Mouse (Mus musculus): ENCODE measurements around the gene Crybb3. TPM values are rescaled to one million over a fixed set of nuclear protein-coding genes. Genes with fewer than 3 reads are reported as not detected.

The Crybb3 gene
- polyA plus RNA-seq (2015; fragmentation: Nextera tagmentation; extraction: Ambion mirVana), result 0.27 and 0.42 TPM in 2 replicates

GRCm38 (mm10) chr5:113081439-113081838 lies at the start of gene Crybb3:
TSS of gene Crybb3 (minus strand) at chr5:113081584.
- no peak for ATAC-seq
- no peak within 1 kb of the TSS for H3K9ac ChIP-seq (replicated peaks)
- H3K27ac ChIP-seq, result no peak within 1 kb of the TSS
- H3K4me1 ChIP-seq (replicated peaks), result peaks cover 7% of the 10 kb centered on the region; the same call in 1 of the 2 replicates
- no peaks in the 10 kb centered on the region for H3K9me3 ChIP-seq
- WGBS, result 90% methylated on average over 8 of the region's 8 CpGs
- H3K4me2 ChIP-seq (replicated peaks), result no peak within 1 kb of the TSS
- H3K27me3 ChIP-seq, result no peaks in the 10 kb centered on the region
- no peak within 1 kb of the TSS for H3K4me3 ChIP-seq (replicated peaks)
- no peaks in the 10 kb centered on the region for H3K36me3 ChIP-seq

GRCm38 (mm10) chr5:113128426-113128825 lies 47.0 kb upstream of the Crybb3 start:
- WGBS, result 79% methylated on average over 4 of the region's 4 CpGs
- no peak overlapping the region for H3K9ac ChIP-seq (replicated peaks)

GRCm38 (mm10) chr5:113126476-113126875 lies 45.1 kb upstream of the Crybb3 start:
- Histone ChIP-seq H3K36me3 (no peaks in the 10 kb centered on the region), H3K4me2 (replicated peaks) (no peak overlapping the region), H3K27ac (no peak overlapping the region), H3K27me3 (no peaks in the 10 kb centered on the region), H3K4me1 (replicated peaks) (peaks cover 12% of the 10 kb centered on the region), H3K9ac (replicated peaks) (no peak overlapping the region), H3K4me3 (replicated peaks) (no peak overlapping the region), H3K9me3 (no peaks in the 10 kb centered on the region; the same call in 1 of the 2 replicates)
- WGBS, result 96% methylated on average over 12 of the region's 12 CpGs
- ATAC-seq, result no peak

More at GRCm38 (mm10) chr5:113128426-113128825, 47.0 kb upstream of the Crybb3 start:
- no peak overlapping the region for H3K4me2 ChIP-seq (replicated peaks)
- peaks cover 16% of the 10 kb centered on the region for H3K4me1 ChIP-seq (replicated peaks)
- no peaks in the 10 kb centered on the region; the same call in 1 of the 2 replicates for H3K9me3 ChIP-seq
- no peaks in the 10 kb centered on the region for H3K27me3 ChIP-seq
- H3K36me3 ChIP-seq, result no peaks in the 10 kb centered on the region
- ATAC-seq, result no peak
- H3K4me3 ChIP-seq (replicated peaks), result no peak overlapping the region
- H3K27ac ChIP-seq, result no peak overlapping the region

GRCm38 (mm10) chr5:113123693-113124092 lies 42.3 kb upstream of the Crybb3 start:
- Histone ChIP-seq H3K27me3 (no peaks in the 10 kb centered on the region), H3K9ac (replicated peaks) (no peak overlapping the region), H3K4me2 (replicated peaks) (no peak overlapping the region), H3K9me3 (no peaks in the 10 kb centered on the region; the same call in 1 of the 2 replicates), H3K4me3 (replicated peaks) (no peak overlapping the region), H3K36me3 (no peaks in the 10 kb centered on the region), H3K4me1 (replicated peaks) (peaks cover 27% of the 10 kb centered on the region), H3K27ac (no peak overlapping the region)
- ATAC-seq, result no peak
- 75% methylated on average over 10 of the region's 10 CpGs for WGBS

- H3K9ac ChIP-seq (replicated peaks), result no peak overlapping the region; the same call in 1 of the 2 replicates
- WGBS, result 58% methylated on average over 12 of the region's 12 CpGs
- H3K4me3 ChIP-seq (replicated peaks), result no peak overlapping the region
- no peaks in the 10 kb centered on the region; the same call in 1 of the 2 replicates for H3K9me3 ChIP-seq
- no peak overlapping the region for H3K4me2 ChIP-seq (replicated peaks)
- no peak for ATAC-seq
- no peak overlapping the region for H3K27ac ChIP-seq
- no peaks in the 10 kb centered on the region for H3K27me3 ChIP-seq
- peaks cover 27% of the 10 kb centered on the region for H3K4me1 ChIP-seq (replicated peaks)
- H3K36me3 ChIP-seq, result no peaks in the 10 kb centered on the region
Measured at GRCm38 (mm10) chr5:113122326-113123054, 41.1 kb upstream of the Crybb3 start.

GRCm38 (mm10) chr5:113121591-113121875 lies 40.1 kb upstream of the Crybb3 start:
- Histone ChIP-seq H3K4me1 (replicated peaks) (peaks cover 31% of the 10 kb centered on the region), H3K4me2 (replicated peaks) (no peak overlapping the region), H3K9me3 (no peaks in the 10 kb centered on the region; the same call in 1 of the 2 replicates), H3K9ac (replicated peaks) (no peak overlapping the region), H3K27me3 (no peaks in the 10 kb centered on the region), H3K4me3 (replicated peaks) (no peak overlapping the region), H3K36me3 (no peaks in the 10 kb centered on the region), H3K27ac (no peak overlapping the region)
- no peak for ATAC-seq
- WGBS, result 81% methylated on average over 6 of the region's 6 CpGs

GRCm38 (mm10) chr5:113120741-113121590 lies 39.6 kb upstream of the Crybb3 start:
- Histone ChIP-seq H3K36me3 (no peaks in the 10 kb centered on the region), H3K4me2 (replicated peaks) (no peak overlapping the region), H3K27me3 (no peaks in the 10 kb centered on the region), H3K4me1 (replicated peaks) (peaks cover 31% of the 10 kb centered on the region), H3K4me3 (replicated peaks) (no peak overlapping the region), H3K27ac (no peak overlapping the region), H3K9me3 (no peaks in the 10 kb centered on the region; the same call in 1 of the 2 replicates), H3K9ac (replicated peaks) (no peak overlapping the region)
- ATAC-seq, result no peak
- 45% methylated on average over 15 of the region's 15 CpGs for WGBS

- Histone ChIP-seq H3K4me1 (replicated peaks) (peaks cover 31% of the 10 kb centered on the region), H3K27ac (peak overlapping the region; percentile 11; the same call in 1 of the 2 replicates), H3K9ac (replicated peaks) (0 out of 2 replicates have a peak overlapping the region, but pooled peaks have one; percentile 11), H3K9me3 (no peaks in the 10 kb centered on the region), H3K36me3 (no peaks in the 10 kb centered on the region), H3K27me3 (no peaks in the 10 kb centered on the region), H3K4me3 (replicated peaks) (no peak overlapping the region), H3K4me2 (replicated peaks) (no peak overlapping the region)
- 48% methylated on average over 13 of the region's 13 CpGs for WGBS
- 0 out of 2 replicates have a peak, but pooled peaks have one; percentile 37 for ATAC-seq
Measured at GRCm38 (mm10) chr5:113119861-113120465, 38.6 kb upstream of the Crybb3 start.

- no peaks in the 10 kb centered on the region for H3K27me3 ChIP-seq
- H3K9me3 ChIP-seq, result no peaks in the 10 kb centered on the region
- H3K27ac ChIP-seq, result no peak overlapping the region
- peaks cover 33% of the 10 kb centered on the region for H3K4me1 ChIP-seq (replicated peaks)
- H3K4me2 ChIP-seq (replicated peaks), result no peak overlapping the region
- no peak for ATAC-seq
- no peak overlapping the region for H3K4me3 ChIP-seq (replicated peaks)
- H3K36me3 ChIP-seq, result no peaks in the 10 kb centered on the region
- 0 out of 2 replicates have a peak overlapping the region, but pooled peaks have one; percentile 11 for H3K9ac ChIP-seq (replicated peaks)
- 86% methylated on average over 9 of the region's 9 CpGs for WGBS
Measured at GRCm38 (mm10) chr5:113119291-113119690, 37.9 kb upstream of the Crybb3 start.

- H3K27me3 ChIP-seq, result no peaks in the 10 kb centered on the region
- H3K9me3 ChIP-seq, result no peaks in the 10 kb centered on the region
- no peak overlapping the region for H3K4me3 ChIP-seq (replicated peaks)
- H3K27ac ChIP-seq, result no peak overlapping the region
- no peak for ATAC-seq
- H3K4me2 ChIP-seq (replicated peaks), result no peak overlapping the region
- no peaks in the 10 kb centered on the region for H3K36me3 ChIP-seq
- 52% methylated on average over 6 of the region's 6 CpGs for WGBS
- no peak overlapping the region for H3K9ac ChIP-seq (replicated peaks)
- H3K4me1 ChIP-seq (replicated peaks), result peaks cover 38% of the 10 kb centered on the region
Measured at GRCm38 (mm10) chr5:113118695-113119094, 37.3 kb upstream of the Crybb3 start.

- no peak overlapping the region for H3K9ac ChIP-seq (replicated peaks)
- H3K4me2 ChIP-seq (replicated peaks), result no peak overlapping the region
- H3K4me1 ChIP-seq (replicated peaks), result peaks cover 35% of the 10 kb centered on the region
- H3K27me3 ChIP-seq, result no peaks in the 10 kb centered on the region
- ATAC-seq, result no peak
- H3K36me3 ChIP-seq, result no peaks in the 10 kb centered on the region
- whole genome bisulfite sequencing, result 66% methylated on average over 5 of the region's 5 CpGs
- no peak overlapping the region for H3K27ac ChIP-seq
- no peak overlapping the region for H3K4me3 ChIP-seq (replicated peaks)
- H3K9me3 ChIP-seq, result no peaks in the 10 kb centered on the region
Measured at GRCm38 (mm10) chr5:113117361-113117760, 36.0 kb upstream of the Crybb3 start.

GRCm38 (mm10) chr5:113115896-113116295 lies 34.5 kb upstream of the Crybb3 start:
- Histone ChIP-seq H3K4me1 (replicated peaks) (peaks cover 27% of the 10 kb centered on the region), H3K4me3 (replicated peaks) (no peak overlapping the region), H3K27me3 (no peaks in the 10 kb centered on the region), H3K9ac (replicated peaks) (no peak overlapping the region), H3K9me3 (no peaks in the 10 kb centered on the region), H3K4me2 (replicated peaks) (no peak overlapping the region), H3K27ac (no peak overlapping the region), H3K36me3 (no peaks in the 10 kb centered on the region)
- 65% methylated on average over 10 of the region's 10 CpGs for WGBS
- ATAC-seq, result no peak

All from midbrain, embryonic 13.5 days (tissue).